Mouse (Mus musculus) ES-E14 (cell line): ENCODE data around the gene Upf2. TPM values are rescaled to one million over a fixed set of nuclear protein-coding genes. Genes with fewer than 3 reads are reported as not detected.

ENCODE experiments used
- DNase-seq: peaks from one replicate; pipeline ENCODE4 v3.0.0-alpha.2; 2013; ENCODE audit warnings: low read depth, low spot score
- H3K27ac ChIP-seq: 2 replicates; pipeline ENCODE4 v1.5.1; 2012; ENCODE audit warnings: low read depth, mild to moderate bottlenecking, low read length, moderate library complexity, mixed read lengths; ENCODE audit not compliant: poor library complexity, insufficient read depth, severe bottlenecking
- H3K36me3 ChIP-seq: 2 replicates; pipeline ENCODE4 v1.6.1; 2012; ENCODE audit warnings: mild to moderate bottlenecking, low read length, moderate library complexity, mixed read lengths; ENCODE audit not compliant: control insufficient read depth, poor library complexity, insufficient read depth, severe bottlenecking
- H3K4me1 ChIP-seq, 2 experiments: fragments of 150-350 bp in 1 of 2; sonication (generic) in 1 of 2; 2 replicates each; pipeline ENCODE4 v1.6.1; 2012; ENCODE audit warnings: low read length in 2 of 2, mild to moderate bottlenecking in 1 of 2, mixed read lengths in 1 of 2; ENCODE audit not compliant: control insufficient read depth in 2 of 2, insufficient read depth in 2 of 2, poor library complexity in 1 of 2
- H3K4me3 ChIP-seq, 2 experiments: fragments of 150-350 bp in 1 of 2; sonication (generic) in 1 of 2; 2 replicates each; pipeline ENCODE4 v1.5.1; 2012; ENCODE audit warnings: low read length in 2 of 2, low read depth in 1 of 2, mild to moderate bottlenecking in 1 of 2, mixed read lengths in 1 of 2; ENCODE audit not compliant: insufficient read depth in 1 of 2, poor library complexity in 1 of 2, severe bottlenecking in 1 of 2
- H3K9ac ChIP-seq: 2 replicates; pipeline ENCODE4 v1.6.1; 2012; ENCODE audit warnings: low read depth, mild to moderate bottlenecking, low read length, mixed read lengths; ENCODE audit not compliant: poor library complexity, insufficient read depth, severe bottlenecking
- H3K9me3 ChIP-seq: fragments of 150-350 bp; sonication (generic); 2 replicates; pipeline ENCODE4 v1.6.1; 2012; ENCODE audit warnings: low read depth, mild to moderate bottlenecking, low read length; ENCODE audit not compliant: control insufficient read depth, insufficient read depth
- CHD2 ChIP-seq: IDR thresholded peaks from 2 replicates; pipeline ENCODE4 v1.6.1; 2014; ENCODE audit warnings: mild to moderate bottlenecking, low read depth, low read length, inconsistent platforms
- HCFC1 ChIP-seq: IDR thresholded peaks from 2 replicates; pipeline ENCODE4 v1.6.1; 2012; ENCODE audit warnings: low read length, inconsistent platforms, borderline replicate concordance; ENCODE audit not compliant: insufficient read depth
- MAFK ChIP-seq: IDR thresholded peaks from 2 replicates; pipeline ENCODE4 v1.6.1; 2014; ENCODE audit warnings: mild to moderate bottlenecking, low read depth, low read length, inconsistent platforms; ENCODE audit not compliant: insufficient read depth
- ZC3H11A ChIP-seq: IDR thresholded peaks from 2 replicates; pipeline ENCODE4 v1.6.1; 2012; ENCODE audit warnings: low read depth, mild to moderate bottlenecking, inconsistent platforms, low read length, borderline replicate concordance
- ZNF384 ChIP-seq: IDR thresholded peaks from 2 replicates; pipeline ENCODE4 v1.6.1; 2012; ENCODE audit warnings: low read depth, low read length, inconsistent platforms
- in situ Hi-C, 2 experiments: fragments of 600-800 bp; cut with MboI; formaldehyde crosslinking; loops; one replicate each; pipeline ENCODE4 v1.15.1; 2025; ENCODE audit warnings: low sequenced_read_pairs in 2 of 2, inconsistent platforms in 1 of 2; ENCODE audit not compliant: unreplicated experiment in 2 of 2
- total RNA-seq: library from RNA; depleted of rRNA; stranded (reverse); fragments of 300-350 nt; gene quantifications from 2 replicates; pipeline ENCODE4 v1.2.3, GENCODE M21; 2012

The Upf2 gene
- total RNA-seq, 1 experiment, result 18.6 TPM

- H3K27ac ChIP-seq, result no peak overlapping the region
- H3K4me1 ChIP-seq, result peaks cover 6 to 11% of the 10 kb centered on the region in 2 experiments
- no peak overlapping the region for H3K4me3 ChIP-seq
- H3K9ac ChIP-seq, result no peak overlapping the region
- TF ChIP-seq ZC3H11A, result no peak
- TF ChIP-seq ZNF384, result no peak
- TF ChIP-seq MAFK, result no peak
- TF ChIP-seq CHD2, result no peak
- no peak for TF ChIP-seq HCFC1
- DNase-seq, result no peak
- H3K36me3 ChIP-seq, result peaks cover 28% of the 10 kb centered on the region
- in situ Hi-C loops, result no loop called here
- H3K9me3 ChIP-seq, result no peaks in the 10 kb centered on the region; the same call in 1 of the 2 replicates
Measured at GRCm38 (mm10) chr2:6055466-6055865, 104.2 kb downstream of the Upf2 start.

GRCm38 (mm10) chr2:6056518-6056917 lies 105.2 kb downstream of the Upf2 start:
- DNase-seq, result no peak
- H3K4me3 ChIP-seq, result no peak overlapping the region
- peaks cover 24% of the 10 kb centered on the region for H3K36me3 ChIP-seq
- TF ChIP-seq MAFK (no peak), ZNF384 (no peak), CHD2 (no peak), HCFC1 (no peak), ZC3H11A (no peak)
- H3K4me1 ChIP-seq, result peaks cover 10 to 18% of the 10 kb centered on the region in 2 experiments
- H3K9me3 ChIP-seq, result no peaks in the 10 kb centered on the region; the same call in 1 of the 2 replicates
- no peak overlapping the region for H3K9ac ChIP-seq
- H3K27ac ChIP-seq, result no peak overlapping the region
- in situ Hi-C loops, result no loop called here

- in situ Hi-C loops, result no loop called here
- Histone ChIP-seq H3K27ac (no peak overlapping the region), H3K4me1 (peaks cover 10 to 20% of the 10 kb centered on the region in 2 experiments), H3K9me3 (no peaks in the 10 kb centered on the region), H3K4me3 (no peak overlapping the region), H3K36me3 (peaks cover 10% of the 10 kb centered on the region), H3K9ac (no peak overlapping the region)
- DNase-seq, result no peak
- TF ChIP-seq ZC3H11A (no peak), MAFK (no peak), ZNF384 (no peak), HCFC1 (no peak), CHD2 (no peak)
Measured at GRCm38 (mm10) chr2:6059291-6059690, 108.0 kb downstream of the Upf2 start.

- Histone ChIP-seq H3K4me3 (no peak overlapping the region), H3K36me3 (peaks cover 7% of the 10 kb centered on the region), H3K9ac (no peak overlapping the region), H3K4me1 (peaks cover 10 to 18% of the 10 kb centered on the region in 2 experiments), H3K27ac (no peak overlapping the region), H3K9me3 (no peaks in the 10 kb centered on the region)
- in situ Hi-C loops, result no loop called here
- peak; percentile 54 for DNase-seq
- TF ChIP-seq HCFC1 (no peak), MAFK (no peak), CHD2 (no peak), ZC3H11A (no peak), ZNF384 (no peak)
Measured at GRCm38 (mm10) chr2:6060071-6060804, 109.0 kb downstream of the Upf2 start.

GRCm38 (mm10) chr2:6067341-6067740 lies 116.1 kb downstream of the Upf2 start:
- Histone ChIP-seq H3K4me3 (no peak overlapping the region), H3K36me3 (no peaks in the 10 kb centered on the region), H3K9ac (no peak overlapping the region), H3K9me3 (no peaks in the 10 kb centered on the region), H3K27ac (no peak overlapping the region), H3K4me1 (peaks cover 2 to 16% of the 10 kb centered on the region in 2 experiments; a peak in 3 of 4 replicates)
- TF ChIP-seq CHD2, result no peak
- no peak for TF ChIP-seq HCFC1
- TF ChIP-seq ZNF384, result no peak
- no peak for TF ChIP-seq ZC3H11A
- TF ChIP-seq MAFK, result no peak
- DNase-seq, result no peak
- in situ Hi-C loops, result no loop called here
